Mouse (Mus musculus): Measurements from ENCODE around the gene Gjc3. TPM values are rescaled to one million over a fixed set of nuclear protein-coding genes. Genes with fewer than 3 reads are reported as not detected.
A peak's percentile ranks its signal among the peaks of the same experiment; 100 is the strongest.
"Not testable (repeated sequence)": the region's sequence is repeated elsewhere in the genome, so short reads cannot be mapped to it uniquely, and the experiment has no call there.

Gjc3 gene
- total RNA-seq (2021): 10 to 100 TPM; 16.3 to 22.4 TPM

DNA sequence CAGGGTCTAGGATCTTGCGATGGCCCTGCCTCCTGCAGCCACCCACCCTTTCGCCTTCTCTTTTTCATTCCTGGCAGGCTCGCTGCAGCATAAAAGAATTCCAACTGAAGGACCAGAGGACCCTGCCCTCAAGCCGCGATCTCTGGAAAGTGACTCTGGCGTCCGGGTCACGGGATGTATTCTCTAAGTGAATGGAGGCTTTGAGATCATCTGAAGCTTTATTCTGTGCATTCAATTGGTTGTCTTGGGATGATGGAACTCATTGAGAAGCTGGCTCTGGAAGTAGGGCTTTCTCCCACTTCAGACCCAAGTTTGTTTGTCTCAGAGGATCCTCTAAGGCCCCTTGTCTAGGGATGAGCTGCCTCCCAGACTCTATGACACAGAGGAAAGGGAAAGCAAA is at the start of gene Gjc3:
Gene Gjc3 (minus strand): TSS at position 154 of the 400 bp plus-strand sequence.
- intact Hi-C loops (cut with DNase I): no loop called here
- DNase-seq (ENCODE audit: low spot score in 2 of 2): peak in 1 of 2 experiments; percentile 16

DNA sequence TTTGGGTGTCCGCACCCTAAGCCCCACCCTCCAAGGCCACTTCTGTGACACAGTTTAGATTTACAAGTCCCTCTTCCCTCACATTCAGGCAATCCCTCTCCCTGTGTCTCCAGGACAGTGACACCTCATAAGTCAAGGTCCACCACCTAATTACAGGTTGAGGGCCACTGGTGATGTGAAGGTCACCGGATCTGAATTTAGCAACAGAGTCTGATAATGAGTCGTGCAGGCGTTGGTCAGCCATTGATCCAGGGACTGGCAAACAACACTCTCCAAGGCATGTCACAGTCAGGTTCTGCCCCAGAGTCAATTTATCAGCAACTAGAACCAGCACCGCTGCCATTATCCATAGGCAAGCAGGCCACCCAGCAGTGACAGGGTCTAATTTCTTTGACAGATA is 49.5 kb upstream of the Gjc3 start:
- intact Hi-C loops (cut with DNase I): no loop called here
- DNase-seq (ENCODE audit: low spot score in 2 of 2): no peak

DNA sequence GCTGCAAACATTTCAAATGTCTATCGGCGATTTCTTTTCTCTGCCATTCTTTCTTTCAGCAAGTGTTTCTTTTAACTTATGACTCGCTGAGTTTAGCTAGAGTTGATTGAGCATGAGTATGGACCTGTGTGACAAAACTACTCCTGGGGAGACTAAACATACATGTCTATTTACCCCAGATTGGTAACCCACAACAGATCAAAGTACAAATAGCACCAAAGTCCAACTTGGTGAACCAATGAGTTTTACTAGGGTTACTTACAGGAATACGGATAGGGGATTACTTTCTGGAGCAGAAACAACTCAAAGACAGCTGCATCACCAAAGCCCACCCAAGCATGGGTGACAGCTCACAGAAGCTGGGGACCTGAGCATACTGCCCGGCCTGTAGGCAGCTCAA is 46.5 kb upstream of the Gjc3 start:
- intact Hi-C loops (cut with DNase I): no loop called here

DNA sequence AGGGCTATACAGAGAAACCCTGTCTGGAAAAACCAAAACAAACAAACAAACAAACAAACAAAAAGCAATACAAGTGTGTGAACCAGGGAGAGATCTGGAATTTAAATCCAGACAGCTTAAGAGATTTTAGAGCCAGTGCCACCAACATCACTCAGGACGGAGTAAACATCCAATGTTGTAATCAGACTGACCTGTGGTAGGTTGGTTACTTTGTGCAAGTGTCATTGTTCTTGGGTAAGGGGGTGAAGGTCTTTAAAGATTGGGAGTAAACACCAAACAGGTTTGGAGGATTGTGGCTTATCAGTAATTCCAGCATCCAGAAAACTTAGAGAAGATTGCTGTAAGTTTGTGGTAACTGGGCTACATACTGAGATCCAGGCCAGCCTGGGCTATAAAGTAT is 23.5 kb upstream of the Gjc3 start:
- DNase-seq (ENCODE audit: low spot score in 2 of 2): no peak
- intact Hi-C loops (cut with DNase I): no loop called here

More for the DNA sequence above, 46.5 kb upstream of the Gjc3 start:
- no peak for DNase-seq (ENCODE audit: low spot score in 2 of 2)

DNA sequence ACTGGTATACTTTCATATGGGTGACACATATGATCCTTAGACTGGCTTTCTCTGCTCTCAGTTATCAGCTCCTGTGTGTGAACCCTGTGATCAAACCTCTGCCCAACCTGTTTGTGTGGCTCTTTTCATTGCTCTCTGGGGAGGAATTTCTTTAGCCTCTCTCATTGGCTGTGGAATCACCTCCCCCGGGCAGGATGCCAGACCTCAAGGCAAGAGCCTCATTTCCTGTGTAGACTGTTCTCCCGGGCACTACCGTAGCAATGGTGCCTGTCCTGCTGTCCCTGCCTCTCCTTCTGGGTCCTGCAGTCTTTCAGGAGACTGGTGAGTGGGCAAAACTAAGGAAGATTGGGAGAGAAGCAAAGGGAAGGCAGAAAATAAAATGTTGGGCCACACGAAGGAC is 18.4 kb upstream of the Gjc3 start, which contains the start of gene Azgp1:
Gene Azgp1 (plus strand): TSS at position 221 of the 400 bp plus-strand sequence.
- DNase-seq (ENCODE audit: low spot score in 2 of 2): no peak
- intact Hi-C loops (cut with DNase I): no loop called here

DNA sequence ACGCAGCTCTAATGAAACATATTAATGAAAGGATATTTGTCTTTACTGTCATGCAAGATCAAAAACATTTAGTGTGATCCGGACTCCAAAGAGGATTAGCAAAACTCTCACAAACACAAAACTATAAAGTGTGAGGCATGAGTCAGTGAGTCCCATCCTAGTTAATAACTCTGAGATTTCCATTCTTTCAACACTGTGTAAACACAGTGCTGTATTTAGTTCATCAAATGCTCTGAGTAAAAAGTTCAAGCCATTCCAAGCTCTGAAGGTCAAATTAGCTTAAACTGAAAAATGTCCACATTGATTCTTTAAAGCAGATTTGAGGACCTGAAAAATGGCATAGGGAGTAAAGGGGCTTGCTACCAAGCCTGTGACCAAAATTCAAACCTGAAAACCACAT is 16.2 kb upstream of the Gjc3 start:
- intact Hi-C loops (cut with DNase I): no loop called here
- no peak for DNase-seq (ENCODE audit: low spot score in 2 of 2)

DNA sequence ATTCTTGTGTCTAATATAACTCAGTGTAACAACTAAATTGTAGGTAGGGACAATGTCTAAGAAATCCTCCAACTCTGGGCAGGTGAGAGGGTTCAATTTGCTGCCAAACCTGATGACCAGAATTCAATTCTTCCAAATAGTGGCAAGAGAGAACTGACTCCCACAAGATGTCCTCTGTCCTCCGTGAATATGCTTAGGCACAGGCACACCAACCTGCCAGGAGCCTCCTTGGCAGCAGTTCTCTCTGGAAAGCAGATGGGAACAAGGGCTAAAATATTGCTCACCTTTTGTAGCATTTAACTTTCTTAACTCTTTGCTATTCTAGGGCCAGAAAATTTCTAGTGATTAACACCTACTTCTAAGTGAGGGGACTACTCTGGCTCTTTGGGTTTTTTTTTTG is 14.4 kb upstream of the Gjc3 start:
- intact Hi-C loops (cut with DNase I): no loop called here
- DNase-seq (ENCODE audit: low spot score in 2 of 2): no peak

DNA sequence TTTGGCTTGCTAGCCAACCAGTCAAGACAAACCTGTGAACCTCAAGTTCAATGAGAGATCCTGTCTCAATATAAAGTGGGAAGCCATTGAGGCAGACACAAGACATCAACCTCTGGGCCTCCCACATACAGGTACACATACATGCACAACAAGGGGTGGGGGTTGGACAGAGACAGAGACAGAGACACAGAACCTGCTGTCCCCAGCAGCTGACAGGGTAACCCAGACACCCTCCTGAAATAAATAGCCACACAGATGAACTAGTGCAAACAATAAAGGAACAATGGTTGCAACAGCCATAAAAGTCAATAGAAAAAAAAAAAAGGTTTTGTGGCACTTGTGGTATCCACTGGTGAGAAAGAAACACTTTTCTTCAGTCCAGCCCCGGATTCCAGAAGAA is 12.5 kb upstream of the Gjc3 start:
- intact Hi-C loops (cut with DNase I): no loop called here

DNA sequence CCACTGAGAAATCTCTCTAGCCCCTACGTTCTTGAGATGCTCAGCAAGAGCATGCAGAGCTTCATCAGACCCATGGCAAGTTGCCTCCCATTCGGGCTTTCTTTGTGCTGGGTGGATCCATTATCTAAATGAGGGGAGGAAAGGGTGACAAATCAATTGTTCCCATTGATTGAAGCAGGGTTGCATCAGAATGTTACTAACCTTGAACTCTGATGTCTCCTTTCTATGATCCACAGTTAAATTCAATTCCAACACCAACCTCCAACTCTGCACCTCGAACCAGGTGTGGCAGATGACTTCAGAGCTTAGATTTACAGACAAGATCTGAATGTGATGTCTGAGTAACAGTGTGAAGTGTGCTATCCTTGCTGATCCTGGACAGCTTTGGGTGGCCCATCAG is 11.8 kb upstream of the Gjc3 start:
- intact Hi-C loops (cut with DNase I): no loop called here

More for the DNA sequence above, 12.5 kb upstream of the Gjc3 start:
- DNase-seq (ENCODE audit: low spot score in 2 of 2): no peak

DNA sequence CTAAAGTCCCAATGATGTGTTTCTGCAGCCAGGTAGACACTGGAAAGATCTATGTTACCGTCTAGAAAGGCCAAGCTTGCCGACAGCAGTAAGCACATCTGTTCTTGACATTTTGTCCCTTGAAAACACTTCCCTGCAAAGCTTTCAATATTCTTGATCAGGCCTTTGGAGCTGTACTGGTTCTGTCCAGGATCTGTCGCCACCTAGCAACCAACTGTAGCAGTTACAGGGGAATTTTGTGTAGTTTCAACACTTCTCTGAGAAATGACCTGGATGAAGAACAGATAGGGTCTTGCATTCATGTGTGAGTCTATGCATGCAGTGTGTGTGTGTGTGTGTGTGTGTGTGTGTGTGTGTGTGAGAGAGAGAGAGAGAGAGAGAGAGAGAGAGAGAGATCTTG is 10.8 kb upstream of the Gjc3 start:
- DNase-seq (ENCODE audit: low spot score in 2 of 2): peak; percentile 3 to 11
- intact Hi-C loops (cut with DNase I): loop anchor here (1.0 kb wide), 1 partner anchor 87 kb away; no protein-coding TSS in a partner anchor

More for the DNA sequence above, 11.8 kb upstream of the Gjc3 start:
- no peak for DNase-seq (ENCODE audit: low spot score in 2 of 2)

DNA sequence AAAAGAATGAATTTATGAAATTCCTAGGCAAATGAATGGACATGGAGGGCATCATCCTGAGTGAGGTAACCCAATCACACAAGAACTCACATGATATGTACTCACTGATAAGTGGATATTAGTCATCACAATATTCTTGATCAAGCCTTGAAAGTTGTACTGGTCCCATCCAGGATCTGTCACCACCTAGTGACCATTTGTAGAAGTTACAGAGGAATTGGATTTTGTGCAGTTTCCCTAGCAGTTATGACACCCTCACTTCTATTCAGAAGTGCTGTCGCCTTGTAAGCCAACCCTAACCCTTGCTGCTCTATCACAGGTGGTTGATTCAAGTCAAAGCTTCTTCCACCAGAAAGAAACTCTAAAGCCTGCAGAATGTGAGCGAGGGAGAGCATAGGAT is 10.3 kb upstream of the Gjc3 start:
- DNase-seq (ENCODE audit: low spot score in 2 of 2): no peak
- intact Hi-C loops (cut with DNase I): loop anchor here (1.0 kb wide), 1 partner anchor 87 kb away; no protein-coding TSS in a partner anchor

DNA sequence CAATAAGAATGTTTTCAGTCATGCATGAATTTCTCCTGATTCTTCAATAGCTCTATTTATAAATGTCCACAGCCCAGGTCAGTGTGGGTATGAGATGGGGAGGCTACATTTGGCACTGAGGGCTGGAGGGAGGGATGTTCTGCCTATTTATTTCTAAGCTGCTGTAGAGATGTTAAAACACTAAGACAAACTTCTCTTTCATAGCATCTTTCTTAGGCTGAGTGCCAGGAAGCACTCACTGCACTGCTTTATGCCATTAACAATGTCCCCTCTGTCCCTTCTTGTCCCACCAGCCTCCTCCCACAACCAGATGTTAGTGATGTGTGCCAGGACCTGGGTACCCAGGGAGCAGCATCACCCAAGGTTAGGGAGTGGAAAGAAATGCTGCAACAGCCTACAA is 3.6 kb upstream of the Gjc3 start:
- DNase-seq (ENCODE audit: low spot score in 2 of 2): peak; percentile 6 to 39

DNA sequence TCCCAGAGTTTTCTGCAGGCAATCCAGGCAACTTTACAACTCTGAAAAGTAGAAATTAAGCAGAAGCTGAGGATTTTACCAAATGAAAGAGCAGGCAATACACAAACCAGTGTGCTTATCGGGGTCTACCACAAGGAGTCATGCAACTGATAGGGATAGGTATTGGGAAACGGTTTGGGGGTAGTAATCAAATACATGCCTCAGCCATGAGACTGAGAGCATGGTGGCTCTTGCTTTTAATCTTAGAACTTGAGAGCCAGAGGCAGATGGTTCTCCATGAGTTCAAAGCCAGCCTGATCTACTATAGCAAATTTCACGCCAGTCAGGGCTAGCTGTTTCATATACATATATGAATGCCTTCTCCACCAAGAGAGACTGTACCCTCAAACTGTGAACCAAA is 6.5 kb downstream of the Gjc3 start:
- intact Hi-C loops (cut with DNase I): no loop called here
- no peak for DNase-seq (ENCODE audit: low spot score in 2 of 2)

More for the DNA sequence above, 3.6 kb upstream of the Gjc3 start:
- intact Hi-C loops (cut with DNase I): no loop called here

DNA sequence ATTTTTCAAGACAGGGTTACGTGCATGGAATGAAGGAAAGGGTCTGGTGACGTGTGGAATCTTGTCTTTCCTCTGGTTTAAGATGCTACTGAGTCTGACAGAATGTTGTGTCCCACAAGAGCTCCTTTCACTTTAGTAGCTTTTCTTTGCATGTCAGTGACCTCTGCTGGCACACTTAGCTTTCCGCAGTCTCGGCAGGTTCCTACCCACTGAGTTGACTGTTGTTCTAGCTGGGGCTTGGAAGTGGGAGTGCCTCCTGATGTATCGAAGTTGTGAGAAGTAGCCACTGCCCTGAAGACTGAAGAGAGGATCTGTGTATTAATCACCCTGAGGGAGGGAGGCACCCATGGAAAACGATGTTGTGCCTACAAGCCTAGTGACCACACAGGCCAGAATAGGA is 11.7 kb downstream of the Gjc3 start:
- intact Hi-C loops (cut with DNase I): loop anchor here (5.0 kb wide), 2 partner anchors 49 to 159 kb away; no protein-coding TSS in a partner anchor
- DNase-seq (ENCODE audit: low spot score in 2 of 2): peak in 1 of 2 experiments; percentile 33

DNA sequence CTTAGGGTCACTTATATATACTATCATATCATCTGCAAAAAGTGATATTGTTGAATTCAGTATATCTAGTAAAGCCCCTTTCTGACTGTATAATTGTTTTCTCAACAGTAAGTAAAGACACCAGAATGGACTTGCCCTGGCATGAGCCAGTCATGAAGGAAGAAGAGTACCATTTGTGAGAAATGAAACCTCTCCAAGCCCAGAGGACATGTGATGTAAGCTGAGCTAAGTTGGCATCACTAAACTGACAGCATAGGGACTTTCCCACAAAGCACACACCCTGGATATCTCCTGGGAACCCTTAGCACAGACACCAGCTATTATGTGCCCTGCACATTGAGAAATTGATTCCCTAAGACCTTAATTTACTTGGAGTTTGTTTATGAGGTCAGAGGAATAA is 15.6 kb downstream of the Gjc3 start:
- intact Hi-C loops (cut with DNase I): no loop called here
- no peak for DNase-seq (ENCODE audit: low spot score in 2 of 2)

DNA sequence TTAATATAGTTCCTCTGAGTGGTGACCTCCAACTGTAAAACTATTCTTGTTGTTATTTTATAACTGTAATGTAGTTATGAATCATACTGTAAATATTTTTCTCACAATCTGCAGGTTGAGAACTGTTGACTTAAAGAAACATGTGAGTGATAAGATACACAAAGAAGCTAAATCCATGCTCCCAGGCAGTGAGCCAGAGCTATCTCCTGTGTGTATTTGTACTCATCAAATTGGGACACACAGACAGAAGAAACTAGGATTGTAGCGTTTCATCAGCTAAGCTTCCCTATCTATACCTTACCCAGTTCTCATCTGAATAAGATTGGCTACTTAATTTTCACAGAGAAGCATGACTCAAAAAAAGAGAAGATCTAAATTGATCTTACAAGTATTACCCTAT is 19.8 kb downstream of the Gjc3 start:
- no peak for DNase-seq (ENCODE audit: low spot score in 2 of 2)
- intact Hi-C loops (cut with DNase I): no loop called here

DNA sequence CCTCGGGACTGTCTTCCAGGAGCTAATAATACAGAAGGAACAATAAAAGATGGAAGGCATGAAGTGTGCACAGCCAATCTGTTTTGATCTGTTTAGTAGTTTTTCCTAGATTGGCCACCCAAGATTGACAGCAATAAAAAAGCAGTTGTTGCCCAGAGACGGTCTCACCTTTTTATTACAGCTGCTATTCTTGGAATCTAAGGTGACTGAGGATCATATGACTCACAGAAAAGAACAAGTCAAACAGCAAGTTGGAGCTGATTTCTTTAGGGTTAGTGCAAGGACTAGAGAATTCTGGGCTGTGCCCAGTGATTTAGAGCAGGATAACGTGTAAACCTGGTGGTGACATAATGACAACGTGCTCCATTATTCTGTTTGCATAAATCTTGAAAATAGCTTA is 21.9 kb downstream of the Gjc3 start:
- intact Hi-C loops (cut with DNase I): no loop called here
- DNase-seq (ENCODE audit: low spot score in 2 of 2): no peak

DNA sequence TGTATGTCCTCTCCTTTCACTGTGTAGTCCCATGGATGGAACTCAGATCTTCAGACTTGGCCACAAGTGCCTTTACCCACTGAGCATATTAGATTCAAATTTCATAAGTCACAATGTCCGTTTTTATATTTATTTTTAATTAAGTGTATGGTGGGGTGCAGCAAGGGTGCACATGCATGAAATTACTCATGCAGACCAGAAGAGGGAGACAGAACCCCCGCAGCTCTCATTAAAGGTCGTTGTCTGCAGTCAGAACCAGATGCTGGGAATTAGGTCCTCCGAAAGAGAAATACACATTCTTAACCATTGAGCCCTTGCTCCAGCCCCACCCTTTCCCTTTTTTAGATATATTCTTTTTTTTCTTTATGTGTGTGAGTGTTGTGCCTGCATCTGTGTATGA is 25.7 kb downstream of the Gjc3 start:
- intact Hi-C loops (cut with DNase I): no loop called here
- no peak for DNase-seq (ENCODE audit: low spot score in 2 of 2)

DNA sequence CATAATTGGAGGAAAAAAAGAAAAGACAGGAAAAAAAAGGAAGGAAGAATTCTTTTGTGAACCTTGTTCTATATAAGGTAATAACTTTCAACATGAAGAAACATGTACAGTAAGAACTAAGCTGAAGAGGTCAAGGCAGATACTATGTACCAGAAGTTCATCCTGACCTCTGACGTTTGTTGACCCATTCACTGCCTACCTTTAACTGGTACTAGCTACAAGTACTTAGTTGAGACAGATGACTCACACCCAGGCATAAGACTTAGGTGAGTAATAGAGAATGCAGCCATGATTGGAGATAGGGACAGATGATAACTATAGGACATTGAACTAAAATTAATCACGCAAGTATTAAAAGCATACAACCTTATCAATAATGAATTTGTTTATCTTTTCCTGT is 26.4 kb downstream of the Gjc3 start:
- no peak for DNase-seq (ENCODE audit: low spot score in 2 of 2)
- intact Hi-C loops (cut with DNase I): no loop called here

DNA sequence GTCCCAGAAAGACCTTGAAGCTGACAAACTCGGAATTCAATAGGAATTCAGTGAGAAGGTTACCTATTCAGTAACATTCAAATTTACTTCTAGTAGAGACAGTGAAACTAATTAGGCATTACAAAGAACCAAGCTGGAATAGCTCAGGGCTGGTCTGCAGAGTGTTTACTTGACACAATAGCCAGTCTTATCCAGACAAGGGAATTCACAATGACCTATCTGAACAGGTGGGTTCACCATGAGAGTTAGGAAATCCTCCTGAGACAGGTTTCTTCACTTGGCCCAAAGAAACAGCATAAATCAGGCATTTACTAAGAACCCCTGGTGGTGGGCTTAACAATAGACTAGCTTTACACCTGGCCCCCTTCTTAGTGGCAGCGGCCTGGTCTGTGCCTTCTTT is 29.0 kb downstream of the Gjc3 start:
- intact Hi-C loops (cut with DNase I); DNase-seq (ENCODE audit: low spot score in 2 of 2): not testable (repeated sequence)

DNA sequence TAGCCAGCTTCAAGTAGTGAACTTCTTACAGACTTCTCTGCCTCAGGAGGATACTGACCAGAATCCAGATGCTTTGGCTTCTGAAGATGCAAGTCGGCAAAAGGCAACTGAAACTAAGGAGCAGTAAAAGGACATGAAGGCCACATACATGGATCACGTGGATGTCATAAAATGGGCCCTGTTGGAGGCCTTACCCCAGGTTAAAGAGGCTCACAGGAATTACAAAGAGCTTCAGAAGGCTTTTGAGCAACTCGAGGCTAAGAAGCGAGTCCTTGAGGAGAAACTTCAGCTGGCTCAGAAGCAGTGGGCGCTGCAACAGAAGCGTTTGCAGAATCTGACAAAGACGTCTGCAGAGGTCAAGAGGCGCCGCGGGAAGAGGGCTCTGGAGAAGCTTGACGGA is 34.5 kb downstream of the Gjc3 start:
- intact Hi-C loops (cut with DNase I): no loop called here
- no peak for DNase-seq (ENCODE audit: low spot score in 2 of 2)

DNA sequence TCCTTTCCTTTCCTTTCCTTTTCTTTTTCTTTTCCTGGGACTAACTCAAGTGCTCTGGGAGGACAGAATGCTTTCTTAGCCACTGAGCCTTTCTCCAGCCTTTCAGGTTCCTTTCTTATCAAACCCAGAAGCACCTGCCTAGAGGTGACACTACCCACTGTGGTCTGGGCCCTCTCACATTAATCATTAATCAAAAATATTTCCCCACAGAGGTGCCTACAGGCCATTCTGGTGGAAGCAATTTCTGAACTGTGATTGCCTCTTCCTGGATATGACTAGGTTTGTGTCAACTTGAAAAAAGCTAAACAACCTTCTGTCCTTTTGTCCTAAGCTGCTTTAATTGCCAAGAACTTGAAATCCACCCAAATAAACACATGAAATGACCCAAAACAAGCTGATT is 40.7 kb downstream of the Gjc3 start:
- intact Hi-C loops (cut with DNase I): no loop called here
- DNase-seq (ENCODE audit: low spot score in 2 of 2): no peak
